Mouse (Mus musculus): ENCODE data around the gene Cyba.

DNA sequence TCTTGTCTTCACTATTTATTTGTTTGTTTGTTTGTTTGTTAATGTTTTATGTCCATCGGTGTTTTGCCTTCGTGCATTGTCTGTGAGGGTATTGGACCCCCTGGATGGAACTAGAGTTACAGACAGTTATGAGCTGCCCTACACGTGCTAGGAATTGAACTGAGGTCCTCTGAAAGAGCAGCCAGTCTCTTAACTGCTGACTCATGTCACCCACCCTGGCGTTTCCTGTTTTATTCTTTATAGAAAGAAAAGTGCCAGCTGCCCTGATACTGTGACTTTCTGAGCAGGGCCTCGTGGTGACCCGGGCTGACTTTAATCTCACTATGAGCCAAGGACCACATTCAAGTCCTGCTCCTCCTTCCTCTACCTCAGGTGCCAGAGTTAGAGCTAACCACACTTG, 17.2 kb downstream of the Cyba start:
- TF ChIP-seq POLR2A (IDR thresholded peaks at IDR 0.05; ENCODE audit: extremely low read depth, insufficient read depth, low read length) = no peak
- no peak for TF ChIP-seq CTCF (IDR thresholded peaks at IDR 0.05; ENCODE audit: low read depth, low read length)
